Mouse (Mus musculus) liver, adult 2 months (tissue): ENCODE results near the gene Adgra3.

Experiments
- CTCF ChIP-seq: fragments of 200-500 bp; IDR thresholded peaks from 2 replicates; pipeline ENCODE4 v1.5.1; 2011; ENCODE audit warnings: low read depth, low read length, control low read depth
- POLR2A ChIP-seq: fragments of 200-500 bp; IDR thresholded peaks from 2 replicates; pipeline ENCODE4 v1.6.1; 2011; ENCODE audit warnings: low read length, control low read depth; ENCODE audit not compliant: insufficient read depth; ENCODE audit errors: extremely low read depth

DNA sequence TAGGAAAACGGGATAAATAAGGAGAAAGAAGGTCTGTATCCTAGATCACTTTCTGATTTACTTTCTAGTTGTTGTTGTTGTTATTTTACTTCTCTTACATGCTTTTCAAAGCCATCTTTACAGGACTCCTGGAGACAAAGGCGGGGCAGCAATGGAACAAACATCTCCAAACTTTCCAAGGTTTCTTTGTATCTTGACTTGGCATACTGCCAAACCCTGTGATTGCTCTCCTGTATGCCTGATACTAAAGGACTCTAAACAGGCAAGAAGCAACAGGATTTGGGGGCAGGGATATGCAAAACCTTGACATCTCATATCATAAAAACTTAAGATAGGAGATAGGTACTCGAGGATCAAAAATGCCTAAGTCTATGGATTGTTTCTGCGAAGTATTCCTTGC is 6.3 kb downstream of the Adgra3 start:
- no peak for TF ChIP-seq POLR2A
- no peak for TF ChIP-seq CTCF
